12 mouse cellular contexts compared by ENCODE assay signal in genomic region chr6:145346789-145347557, GRCm38 (mm10).
DNase-seq lines count a peak whose midpoint lies in the region; ATAC-seq lines count a peak whose summit lies in the region.
"Had no signal": no experiment of that assay in that cellular context is flagged by ENCODE, and none has a peak within 500 bp of the region (broad histone marks: within the 10 kb centered on the region; RNA-seq: fewer than 3 reads in every experiment).

No protein-coding gene starts in this region.

- no peak overlapping the region for H3K4me3 ChIP-seq in midbrain, embryonic 14.5 days (replicated peaks; ENCODE audit: low read depth, low read length)
- no peak overlapping the region for H3K4me3 ChIP-seq in midbrain, embryonic 10.5 days
- H3K4me3 ChIP-seq: hindbrain, embryonic 10.5 days; myocyte had no signal

- 0 out of 2 replicates have a peak, but pooled peaks have one; percentile 37 for ATAC-seq in midbrain, embryonic 14.5 days (ENCODE audit: low FRiP score, low TSS enrichment)
- no peak for ATAC-seq in megakaryocyte progenitor cell, adult 5-6 weeks (replicated peaks; ENCODE audit: poor library complexity)

- no peak overlapping the region for H3K27ac ChIP-seq in midbrain, embryonic 14.5 days (replicated peaks; ENCODE audit: low read depth, low read length)
- no peak overlapping the region for H3K27ac ChIP-seq in midbrain, embryonic 10.5 days (replicated peaks)
- H3K27ac ChIP-seq: hindbrain, embryonic 10.5 days had no signal

- DNase-seq in adrenal gland, postnatal 10 days, result peak; percentile 78
- no peak for DNase-seq in adrenal gland, adult 18-20 months (ENCODE audit: low spot score in 2 of 2)
- no peak for DNase-seq in midbrain, embryonic 14.5 days
- DNase-seq in midbrain, embryonic 10.5 days (ENCODE audit: low spot score), result no peak
- peak; percentile 44 for DNase-seq in kidney, postnatal 10 days
- no peak for DNase-seq in thymus, postnatal 36 days
- no peak for DNase-seq in frontal cortex, postnatal 10 days (ENCODE audit: low spot score in 2 of 2)
- DNase-seq: B cell, adult 2 months; right cerebral cortex, postnatal 14 days had no signal

- WGBS in midbrain, embryonic 14.5 days, result 79% methylated on average over 11 of the region's 11 CpGs
- WGBS in midbrain, embryonic 10.5 days, result 79% methylated on average over 11 of the region's 11 CpGs

- H3K4me1 ChIP-seq in midbrain, embryonic 14.5 days (ENCODE audit: control insufficient read depth, insufficient read depth, low read length), result no peaks in the 10 kb centered on the region
- H3K4me1 ChIP-seq in midbrain, embryonic 10.5 days, result peaks cover 12% of the 10 kb centered on the region

- no peak overlapping the region for H3K4me2 ChIP-seq in midbrain, embryonic 14.5 days (ENCODE audit: low read length)

- H3K36me3 ChIP-seq in midbrain, embryonic 14.5 days (ENCODE audit: control insufficient read depth, insufficient read depth, low read length), result no peaks in the 10 kb centered on the region
- H3K36me3 ChIP-seq in midbrain, embryonic 10.5 days, result no peaks in the 10 kb centered on the region
- H3K36me3 ChIP-seq: hindbrain, embryonic 10.5 days had no signal

- H3K27me3 ChIP-seq in midbrain, embryonic 14.5 days (ENCODE audit: control insufficient read depth, insufficient read depth, low read length), result no peaks in the 10 kb centered on the region
- no peaks in the 10 kb centered on the region for H3K27me3 ChIP-seq in midbrain, embryonic 10.5 days (ENCODE audit: low read depth, poor library complexity, severe bottlenecking)

- no peaks in the 10 kb centered on the region for H3K9me3 ChIP-seq in midbrain, embryonic 14.5 days (ENCODE audit: control insufficient read depth, low read length)
- no peaks in the 10 kb centered on the region for H3K9me3 ChIP-seq in midbrain, embryonic 10.5 days (replicated peaks)
- H3K9me3 ChIP-seq: hindbrain, embryonic 10.5 days had no signal

- H3K9ac ChIP-seq in midbrain, embryonic 14.5 days (replicated peaks; ENCODE audit: low read length), result no peak overlapping the region

Comparison
In these comparisons a context has a peak if more than half of its experiments do, and no peak if none do; other contexts are left out.
1. DNase-seq: peak in adrenal gland, postnatal 10 days (single experiment) and kidney, postnatal 10 days (single experiment); none in adrenal gland, adult 18-20 months (0 of 2), midbrain, embryonic 14.5 days (single experiment), midbrain, embryonic 10.5 days (single experiment), thymus, postnatal 36 days (0 of 2) and frontal cortex, postnatal 10 days (0 of 2).